Mouse (Mus musculus): ENCODE measurements at regions not wholly inside any gene's neighbourhood (a gene's known extent, or its start where the extent isn't known, plus 50 kb on each side); places are given as distances from the start of the nearest gene placed in this dataset.

DNA sequence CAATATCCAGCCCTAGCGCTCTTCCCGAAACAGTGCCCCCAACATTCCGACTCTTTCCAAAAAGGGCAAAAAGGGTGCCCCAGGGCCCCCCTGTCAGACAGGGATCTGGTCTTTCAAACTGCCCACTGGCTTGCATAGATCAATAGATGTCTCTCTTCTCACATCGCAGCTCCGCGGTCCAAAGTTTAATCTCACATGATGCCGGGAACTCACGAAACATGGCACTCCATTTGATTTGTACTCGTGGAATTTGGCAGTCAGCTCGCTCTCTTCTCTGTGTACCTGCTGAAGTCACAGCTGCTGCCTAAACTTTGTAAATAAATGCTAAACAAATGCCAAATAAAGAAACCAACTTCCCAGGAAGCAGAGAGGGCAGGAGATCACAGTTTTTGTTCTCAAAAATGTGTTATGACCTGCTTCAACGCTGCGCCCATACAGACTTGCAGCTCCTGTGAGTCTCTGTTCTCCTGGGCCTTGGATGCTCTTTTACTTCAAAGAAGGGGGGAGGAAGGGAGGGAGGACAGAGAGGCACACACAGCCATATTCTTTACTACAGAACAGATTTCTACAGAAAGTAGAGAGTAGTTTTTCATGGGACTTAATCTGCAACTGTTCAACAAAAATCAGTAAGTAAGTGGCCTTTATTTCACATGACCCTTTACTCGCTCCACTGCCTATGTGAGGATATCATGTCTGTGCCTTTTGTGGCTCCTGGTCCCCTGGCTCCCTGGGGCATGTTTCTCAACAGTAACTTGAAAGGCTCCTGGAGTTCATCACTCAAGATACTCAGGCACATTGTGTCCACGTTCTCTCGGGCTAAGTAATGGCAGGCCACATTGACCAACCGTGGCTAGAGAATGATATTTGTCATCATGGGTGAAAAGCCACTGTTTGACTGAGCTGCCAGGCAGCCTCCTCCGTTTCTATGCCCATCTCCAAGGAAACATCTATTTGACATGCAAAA lies 254.6 kb downstream of the Dhx15 start:
- Histone ChIP-seq H3K4me3 (no peak overlapping the region), H3K9me3 (no peaks in the 10 kb centered on the region), H3K27me3 (ENCODE audit: insufficient read depth, poor library complexity, severe bottlenecking) (no peaks in the 10 kb centered on the region), H3K4me1 (no peaks in the 10 kb centered on the region), H3K36me3 (no peaks in the 10 kb centered on the region), H3K27ac (no peak overlapping the region)
- 82% methylated on average over 17 of the region's 17 CpGs for WGBS
- DNase-seq (ENCODE audit: low spot score) = peak; percentile 64

DNA sequence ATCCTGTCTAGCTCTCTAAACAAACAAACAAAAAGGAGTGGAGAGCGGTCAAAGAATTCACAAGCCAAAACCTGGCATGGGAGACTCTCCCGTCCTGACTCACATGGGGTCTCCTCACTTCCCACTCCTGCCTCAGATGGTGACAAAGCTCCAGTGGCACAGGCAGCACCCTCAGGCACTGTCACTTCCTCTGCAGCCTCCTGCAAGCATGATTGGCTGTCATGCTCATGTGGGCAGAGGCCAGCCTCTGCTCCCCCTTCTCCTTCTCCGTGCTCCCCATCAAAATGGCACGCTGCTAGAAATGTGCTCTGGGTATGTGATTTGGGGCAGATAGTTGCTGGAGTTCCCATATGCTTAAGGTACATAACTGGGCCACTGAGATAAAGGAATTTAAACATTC lies 255.4 kb downstream of the Dhx15 start:
- 76% methylated on average over 4 of the region's 4 CpGs for WGBS
- Histone ChIP-seq H3K36me3 (no peaks in the 10 kb centered on the region), H3K27me3 (ENCODE audit: insufficient read depth, poor library complexity, severe bottlenecking) (no peaks in the 10 kb centered on the region), H3K4me3 (no peak overlapping the region), H3K27ac (no peak overlapping the region), H3K4me1 (no peaks in the 10 kb centered on the region), H3K9me3 (no peaks in the 10 kb centered on the region)
- DNase-seq (ENCODE audit: low spot score) = peak; percentile 60

DNA sequence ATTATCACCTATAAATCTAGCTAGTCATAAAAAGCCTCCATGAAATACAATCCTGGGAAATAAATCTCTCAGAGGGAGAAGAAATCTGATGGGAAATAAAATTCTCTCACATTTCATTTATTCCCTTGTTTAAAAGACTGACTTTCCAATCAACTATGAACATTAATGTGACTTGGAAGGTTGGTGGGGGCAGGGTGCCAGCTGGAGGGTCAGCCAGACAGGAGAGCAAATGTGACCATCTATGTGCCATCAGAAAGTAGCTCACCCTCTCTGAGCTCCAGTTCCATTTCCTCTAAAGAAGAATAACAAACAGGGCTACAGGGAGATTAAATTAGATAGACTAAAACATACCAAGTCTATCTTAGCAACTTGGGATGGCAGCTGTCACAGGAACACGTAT lies 257.0 kb downstream of the Dhx15 start:
- DNase-seq (ENCODE audit: low spot score) = peak; percentile 9
- no peak overlapping the region for H3K4me3 ChIP-seq
- WGBS = 88% methylated on average over 1 of the region's 1 CpGs
- H3K4me1 ChIP-seq = no peaks in the 10 kb centered on the region
- no peaks in the 10 kb centered on the region for H3K9me3 ChIP-seq
- no peaks in the 10 kb centered on the region for H3K27me3 ChIP-seq (ENCODE audit: insufficient read depth, poor library complexity, severe bottlenecking)
- H3K27ac ChIP-seq = no peak overlapping the region
- H3K36me3 ChIP-seq = no peaks in the 10 kb centered on the region

DNA sequence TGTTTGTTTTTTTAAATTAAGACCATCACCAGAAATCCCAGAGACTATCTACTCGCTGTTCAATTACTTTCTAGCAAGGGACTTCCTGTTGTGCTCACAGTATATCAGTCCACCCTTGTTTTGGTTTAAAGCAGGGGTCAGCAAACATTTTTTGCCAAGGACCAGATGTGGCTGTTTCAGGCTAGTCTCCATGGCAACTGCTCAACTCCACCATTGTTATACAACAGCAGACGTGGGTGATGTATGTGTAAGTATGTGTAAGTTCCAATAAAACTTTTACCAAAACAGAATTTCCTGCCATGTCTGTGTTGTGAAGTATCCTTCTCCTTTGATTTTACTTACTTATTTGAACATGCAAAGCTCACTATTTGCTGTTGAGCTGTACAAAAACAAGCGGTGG lies 259.9 kb downstream of the Dhx15 start:
- Histone ChIP-seq H3K27me3 (ENCODE audit: insufficient read depth, poor library complexity, severe bottlenecking) (no peaks in the 10 kb centered on the region), H3K4me3 (no peak overlapping the region), H3K9me3 (no peaks in the 10 kb centered on the region), H3K27ac (no peak overlapping the region), H3K4me1 (no peaks in the 10 kb centered on the region), H3K36me3 (no peaks in the 10 kb centered on the region)
- WGBS = 70% methylated on average over 3 of the region's 3 CpGs
- no peak for DNase-seq (ENCODE audit: low spot score)

DNA sequence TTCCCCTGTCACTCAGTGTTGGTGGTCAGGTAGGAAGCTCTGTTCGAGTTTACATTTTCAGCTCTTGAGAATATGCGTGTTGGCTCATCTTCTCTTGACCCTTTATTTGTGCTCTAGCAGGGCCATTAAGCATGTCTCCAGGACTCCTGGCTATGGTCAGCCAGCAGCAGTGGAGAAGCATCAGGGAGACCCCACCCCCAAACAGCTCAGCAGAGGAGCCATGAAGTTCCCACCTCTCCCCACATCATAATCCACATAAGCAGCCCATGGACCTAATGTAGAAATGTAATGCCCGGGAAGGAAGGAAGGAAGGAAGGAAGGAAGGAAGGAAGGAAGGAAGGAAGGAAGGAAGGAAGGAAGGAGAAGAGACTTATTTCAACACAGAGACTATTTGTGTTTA lies 261.5 kb downstream of the Dhx15 start:
- Histone ChIP-seq H3K4me1 (no peaks in the 10 kb centered on the region), H3K4me3 (no peak overlapping the region), H3K27me3 (ENCODE audit: insufficient read depth, poor library complexity, severe bottlenecking) (no peaks in the 10 kb centered on the region), H3K36me3 (no peaks in the 10 kb centered on the region), H3K27ac (no peak overlapping the region), H3K9me3 (no peaks in the 10 kb centered on the region)
- WGBS = 75% methylated on average over 3 of the region's 3 CpGs
- no peak for DNase-seq (ENCODE audit: low spot score)

DNA sequence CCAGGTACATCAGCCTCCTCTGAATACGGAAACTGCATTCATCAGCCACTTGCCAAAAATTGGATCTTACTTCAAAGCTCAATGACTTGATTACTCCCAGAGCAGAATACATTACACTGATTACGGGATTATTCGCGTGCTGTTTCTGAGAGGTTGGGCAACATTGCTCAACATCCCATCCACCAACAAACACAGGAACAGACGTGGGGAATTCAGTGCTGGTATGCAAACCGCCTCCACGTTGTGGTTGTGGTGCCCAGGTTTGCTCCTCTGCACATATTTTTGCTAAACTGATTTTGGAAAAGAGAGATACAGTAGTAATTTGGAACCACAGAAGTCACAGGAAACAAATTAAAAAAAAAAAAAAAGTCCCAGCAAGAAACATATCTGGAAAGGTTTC lies 266.9 kb downstream of the Dhx15 start:
- H3K27ac ChIP-seq = no peak overlapping the region
- no peak for DNase-seq (ENCODE audit: low spot score)
- WGBS = 76% methylated on average over 7 of the region's 7 CpGs

DNA sequence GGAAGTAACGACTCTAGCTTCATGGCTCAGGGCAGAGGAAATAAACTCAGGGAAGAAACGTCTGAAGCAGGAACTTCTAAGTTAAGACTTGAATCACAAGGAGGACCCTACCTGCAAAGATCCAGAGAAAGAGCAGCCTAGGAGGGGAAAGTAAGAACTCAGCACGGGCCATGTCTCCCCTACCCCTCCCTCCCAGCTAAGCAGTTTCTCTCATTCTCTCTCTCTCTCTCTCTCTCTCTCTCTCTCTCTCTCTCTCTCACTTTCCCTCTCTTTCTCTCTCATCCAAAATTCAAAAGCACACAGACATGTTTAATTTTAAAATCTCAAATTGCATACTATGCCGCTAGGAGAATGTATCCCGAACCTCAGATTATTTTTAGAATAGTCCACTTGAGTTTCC lies 267.3 kb downstream of the Dhx15 start:
- Histone ChIP-seq H3K36me3 (no peaks in the 10 kb centered on the region), H3K4me1 (peaks cover 6% of the 10 kb centered on the region), H3K4me3 (no peak overlapping the region), H3K9me3 (no peaks in the 10 kb centered on the region), H3K27ac (no peak overlapping the region), H3K27me3 (ENCODE audit: insufficient read depth, poor library complexity, severe bottlenecking) (no peaks in the 10 kb centered on the region)
- no peak for DNase-seq (ENCODE audit: low spot score)
- 33% methylated on average over 5 of the region's 5 CpGs for WGBS

More for the DNA sequence above, 266.9 kb downstream of the Dhx15 start:
- Histone ChIP-seq H3K27me3 (ENCODE audit: insufficient read depth, poor library complexity, severe bottlenecking) (no peaks in the 10 kb centered on the region), H3K36me3 (no peaks in the 10 kb centered on the region), H3K9me3 (no peaks in the 10 kb centered on the region), H3K4me3 (no peak overlapping the region), H3K4me1 (0 out of 2 replicates have a peak, but pooled peaks cover 1% of the 10 kb centered on the region)

DNA sequence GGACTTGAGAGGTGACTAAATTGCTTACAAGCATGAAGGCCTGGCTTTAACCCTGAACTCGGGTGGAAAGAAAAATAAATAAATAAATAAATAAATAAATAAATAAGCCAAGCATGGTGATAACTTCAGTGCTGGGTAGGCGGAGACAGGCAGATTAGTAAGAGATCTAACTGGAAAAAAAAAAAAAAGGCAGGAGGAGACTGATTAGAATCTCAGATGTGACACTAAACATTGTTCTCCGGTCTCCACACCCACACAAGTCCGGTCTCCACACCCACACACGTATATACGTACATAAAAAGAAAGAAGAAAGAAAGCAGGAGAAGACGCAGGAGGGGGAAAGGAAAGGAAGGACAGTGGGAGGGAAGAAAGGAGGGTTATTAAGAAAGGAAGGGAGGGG lies 267.8 kb downstream of the Dhx15 start:
- no peak overlapping the region for H3K27ac ChIP-seq
- peaks cover 10% of the 10 kb centered on the region for H3K4me1 ChIP-seq
- no peak for DNase-seq (ENCODE audit: low spot score)
- no peaks in the 10 kb centered on the region for H3K9me3 ChIP-seq
- 76% methylated on average over 7 of the region's 7 CpGs for WGBS
- no peaks in the 10 kb centered on the region for H3K36me3 ChIP-seq
- H3K4me3 ChIP-seq = no peak overlapping the region
- no peaks in the 10 kb centered on the region for H3K27me3 ChIP-seq (ENCODE audit: insufficient read depth, poor library complexity, severe bottlenecking)

DNA sequence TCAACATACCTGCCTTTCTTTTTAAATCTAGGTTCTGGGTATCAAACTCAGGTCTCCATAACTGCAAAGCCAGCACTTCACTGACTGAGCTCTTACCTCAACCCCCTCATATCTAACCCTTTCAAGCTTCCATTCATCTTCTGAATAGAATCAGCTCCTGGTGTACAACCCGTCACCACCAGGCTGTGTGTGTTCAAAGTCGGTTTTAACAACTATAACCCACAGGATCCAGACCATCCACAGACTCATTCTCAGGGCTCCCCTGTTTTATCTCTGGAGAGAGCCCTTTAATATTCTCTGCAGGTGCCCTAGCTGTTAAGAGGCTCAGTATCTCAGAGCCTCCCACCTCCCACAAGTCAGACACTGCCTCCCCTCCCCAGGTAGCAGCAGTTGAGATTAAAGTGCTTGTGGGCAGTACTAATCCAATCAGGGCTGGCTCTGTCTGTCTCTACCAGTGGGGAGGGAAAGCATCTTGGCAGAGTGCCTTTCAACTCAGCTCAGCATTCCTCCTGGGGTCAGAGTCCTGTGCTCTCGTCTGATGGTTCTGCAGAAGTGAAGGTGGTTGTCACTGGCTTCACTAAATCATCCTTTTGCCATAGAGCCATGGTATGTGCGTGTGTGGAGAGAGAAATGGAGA lies 272.4 kb downstream of the Dhx15 start:
- no peak overlapping the region for H3K27ac ChIP-seq
- no peak for DNase-seq (ENCODE audit: low spot score)
- no peak overlapping the region for H3K4me3 ChIP-seq
- H3K36me3 ChIP-seq = no peaks in the 10 kb centered on the region
- no peaks in the 10 kb centered on the region for H3K27me3 ChIP-seq (ENCODE audit: insufficient read depth, poor library complexity, severe bottlenecking)
- no peaks in the 10 kb centered on the region for H3K9me3 ChIP-seq
- WGBS = 15% methylated on average over 4 of the region's 4 CpGs
- H3K4me1 ChIP-seq = peaks cover 11% of the 10 kb centered on the region

DNA sequence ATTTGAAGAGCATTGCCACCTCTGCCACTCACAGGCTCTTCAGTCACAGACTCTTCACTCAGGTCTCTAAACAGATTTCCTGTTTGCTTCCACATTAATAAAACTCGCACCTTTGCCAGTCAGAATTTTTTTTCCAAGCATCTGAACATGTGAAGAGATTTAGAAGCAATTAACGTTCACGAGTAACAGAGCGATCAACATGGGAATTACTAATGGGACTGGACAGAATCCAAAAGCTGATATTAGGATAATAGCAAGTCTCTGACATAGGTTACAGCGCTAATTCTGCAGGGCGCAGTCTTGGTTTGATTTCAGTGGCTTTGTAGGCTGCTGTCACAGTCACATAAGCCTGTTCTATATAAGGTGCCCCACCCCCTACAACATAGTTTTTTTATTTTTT lies 275.6 kb downstream of the Dhx15 start:
- 83% methylated on average over 6 of the region's 6 CpGs for WGBS
- H3K27me3 ChIP-seq (ENCODE audit: insufficient read depth, poor library complexity, severe bottlenecking) = no peaks in the 10 kb centered on the region
- no peak for DNase-seq (ENCODE audit: low spot score)
- peaks cover 11% of the 10 kb centered on the region for H3K4me1 ChIP-seq
- no peaks in the 10 kb centered on the region for H3K36me3 ChIP-seq
- H3K9me3 ChIP-seq = no peaks in the 10 kb centered on the region
- no peak overlapping the region for H3K27ac ChIP-seq
- no peak overlapping the region for H3K4me3 ChIP-seq

DNA sequence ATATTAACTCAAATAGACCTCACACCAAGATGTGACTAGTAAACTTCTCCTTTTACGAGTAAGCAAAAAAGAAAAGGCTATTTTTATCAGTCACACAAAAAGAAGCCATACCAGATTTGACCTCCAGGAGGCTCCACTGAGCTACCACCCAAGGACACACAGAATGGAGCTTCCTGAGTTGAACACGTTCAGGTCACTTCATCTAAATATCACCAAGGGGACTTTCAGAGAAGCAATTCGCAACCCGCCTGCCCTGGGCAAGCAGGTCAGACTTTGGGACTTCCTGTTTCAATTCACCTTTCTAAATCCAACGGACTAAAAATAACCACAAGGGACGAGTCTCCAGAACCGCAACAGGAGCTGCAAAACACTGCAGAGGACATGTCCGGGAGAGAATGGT lies 281.5 kb downstream of the Dhx15 start:
- H3K27ac ChIP-seq = no peak overlapping the region
- DNase-seq (ENCODE audit: low spot score) = no peak

DNA sequence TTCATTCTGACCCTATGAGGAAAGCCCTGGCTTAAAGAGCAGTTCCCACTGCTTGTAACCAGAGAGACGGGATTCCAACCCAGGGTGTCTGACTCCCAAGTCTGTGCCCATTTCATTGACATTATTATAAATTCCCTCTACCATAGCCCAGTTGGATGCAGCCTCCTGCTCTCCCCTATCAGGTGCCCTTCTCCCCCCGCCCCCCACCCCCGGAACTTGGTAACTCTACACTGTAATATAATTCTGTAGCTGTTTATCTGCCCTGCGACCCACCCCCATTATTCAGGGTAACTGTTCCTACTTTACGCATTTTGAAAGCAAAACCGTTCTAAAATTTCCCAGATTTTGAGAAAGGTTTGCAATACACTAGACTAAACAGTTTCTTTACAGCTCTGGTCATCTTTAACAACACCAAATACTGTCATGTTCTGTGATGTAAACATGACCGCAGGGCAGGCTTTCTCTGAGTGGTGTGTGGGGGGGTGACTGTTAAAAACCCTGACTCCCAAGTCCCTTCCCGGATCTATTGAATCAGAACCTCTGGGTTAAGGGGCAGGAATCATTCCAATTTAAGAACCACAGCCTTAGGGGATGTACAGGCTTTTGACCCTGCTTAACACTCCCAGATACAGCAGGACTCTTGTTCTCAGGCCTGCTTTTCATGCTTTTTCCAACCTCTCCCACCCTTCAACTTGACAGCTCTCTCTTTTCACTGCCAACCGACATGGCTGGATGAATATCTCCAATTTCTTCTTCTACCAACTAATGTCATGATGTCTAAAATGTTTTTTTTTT lies 283.8 kb downstream of the Dhx15 start:
- DNase-seq (ENCODE audit: low spot score) = no peak
- WGBS = 70% methylated on average over 9 of the region's 9 CpGs
- Histone ChIP-seq H3K27me3 (ENCODE audit: insufficient read depth, poor library complexity, severe bottlenecking) (no peaks in the 10 kb centered on the region), H3K27ac (no peak overlapping the region), H3K4me3 (no peak overlapping the region), H3K4me1 (peaks cover 6% of the 10 kb centered on the region; the same call in 1 of the 2 replicates), H3K36me3 (no peaks in the 10 kb centered on the region), H3K9me3 (no peaks in the 10 kb centered on the region)

More for the DNA sequence above, 281.5 kb downstream of the Dhx15 start:
- H3K9me3 ChIP-seq = no peaks in the 10 kb centered on the region
- no peak overlapping the region for H3K4me3 ChIP-seq
- peaks cover 4% of the 10 kb centered on the region; the same call in 1 of the 2 replicates for H3K4me1 ChIP-seq
- WGBS = 57% methylated on average over 8 of the region's 8 CpGs
- no peaks in the 10 kb centered on the region for H3K36me3 ChIP-seq
- no peaks in the 10 kb centered on the region for H3K27me3 ChIP-seq (ENCODE audit: insufficient read depth, poor library complexity, severe bottlenecking)

DNA sequence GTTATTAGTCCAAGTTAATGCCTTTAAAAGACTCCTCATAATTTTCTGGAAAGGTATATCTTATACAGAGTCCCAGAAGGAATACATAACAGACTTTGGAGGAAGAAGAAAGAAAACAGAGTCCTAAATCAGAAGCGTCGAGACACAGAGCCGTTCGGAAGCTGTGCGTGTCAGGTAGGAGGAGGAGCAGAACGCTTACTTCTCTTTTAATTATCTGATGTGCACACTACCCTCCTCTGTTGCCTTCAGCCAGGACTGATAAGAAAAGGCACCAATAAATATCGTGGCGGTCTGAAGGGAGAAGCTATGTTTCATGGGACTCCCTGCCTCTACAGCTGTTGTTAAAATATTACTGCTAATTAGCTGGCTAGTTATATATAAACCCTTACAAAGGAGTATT lies 296.2 kb downstream of the Dhx15 start:
- no peak for DNase-seq (ENCODE audit: low spot score)
- Histone ChIP-seq H3K9me3 (no peaks in the 10 kb centered on the region), H3K4me1 (peaks cover 8% of the 10 kb centered on the region), H3K4me3 (no peak overlapping the region), H3K27me3 (ENCODE audit: insufficient read depth, poor library complexity, severe bottlenecking) (no peaks in the 10 kb centered on the region), H3K36me3 (no peaks in the 10 kb centered on the region), H3K27ac (no peak overlapping the region)
- 73% methylated on average over 8 of the region's 8 CpGs for WGBS

Measured in heart, embryonic 10.5 days (tissue).